Mouse (Mus musculus): ENCODE measurements around the gene Vmn1r234. TPM values are rescaled to one million over a fixed set of nuclear protein-coding genes. Genes with fewer than 3 reads are reported as not detected.
"Not testable (repeated sequence)": the region's sequence is repeated elsewhere in the genome, so short reads cannot be mapped to it uniquely, and the experiment has no call there.

The Vmn1r234 gene
- polyA plus RNA-seq (2015; fragmentation: Nextera tagmentation; extraction: Ambion mirVana) = 0.04 TPM in 1 of 2 replicates, not detected in the other

DNA sequence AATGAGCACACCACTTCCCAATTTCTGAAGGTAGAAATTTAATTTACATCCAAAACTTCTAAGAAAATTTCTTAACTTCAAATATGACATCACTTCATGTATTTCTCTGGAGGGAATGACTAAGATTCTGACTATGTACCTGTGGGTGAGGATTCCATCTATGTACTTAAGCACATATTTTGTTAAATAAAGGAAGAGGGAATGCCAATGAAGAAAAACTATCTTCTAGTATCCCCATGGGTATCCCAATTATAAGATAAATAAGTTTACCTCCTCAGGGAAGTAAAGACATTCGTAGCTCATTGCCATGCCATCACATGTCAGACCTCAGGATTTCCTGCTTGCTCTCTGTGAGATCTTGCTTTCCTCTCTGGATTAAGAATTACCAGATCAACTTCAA is at the start of gene Vmn1r234:
Gene Vmn1r234, plus strand, starts transcription at position 301 of the 400 bp plus-strand sequence.
- TF ChIP-seq EP300 (optimal IDR thresholded peaks at IDR 0.05) (no peak), CTCF (IDR thresholded peaks at IDR 0.05; ENCODE audit: low read depth) (no peak)
- H3K4me2 ChIP-seq (replicated peaks; ENCODE audit: low read depth) = no peak within 1 kb of the TSS
- H3K9me3 ChIP-seq (ENCODE audit: control insufficient read depth, low read length) = no peaks in the 10 kb centered on the region
- no peak within 1 kb of the TSS for H3K27ac ChIP-seq (replicated peaks)
- DNase-seq (ENCODE audit: low spot score) (no peak), ATAC-seq (ENCODE audit: low FRiP score, low TSS enrichment) (no peak)
- no peaks in the 10 kb centered on the region for H3K4me1 ChIP-seq (replicated peaks; ENCODE audit: control insufficient read depth, insufficient read depth)
- H3K27me3 ChIP-seq (ENCODE audit: control insufficient read depth, insufficient read depth, low read length) = no peaks in the 10 kb centered on the region
- no peak within 1 kb of the TSS for H3K4me3 ChIP-seq (ENCODE audit: low read depth, low read length)
- WGBS = 68% methylated on average over 1 of the region's 1 CpGs
- no peak within 1 kb of the TSS for H3K9ac ChIP-seq (ENCODE audit: low read length)
- no peaks in the 10 kb centered on the region for H3K36me3 ChIP-seq (ENCODE audit: control insufficient read depth, insufficient read depth, low read length)

DNA sequence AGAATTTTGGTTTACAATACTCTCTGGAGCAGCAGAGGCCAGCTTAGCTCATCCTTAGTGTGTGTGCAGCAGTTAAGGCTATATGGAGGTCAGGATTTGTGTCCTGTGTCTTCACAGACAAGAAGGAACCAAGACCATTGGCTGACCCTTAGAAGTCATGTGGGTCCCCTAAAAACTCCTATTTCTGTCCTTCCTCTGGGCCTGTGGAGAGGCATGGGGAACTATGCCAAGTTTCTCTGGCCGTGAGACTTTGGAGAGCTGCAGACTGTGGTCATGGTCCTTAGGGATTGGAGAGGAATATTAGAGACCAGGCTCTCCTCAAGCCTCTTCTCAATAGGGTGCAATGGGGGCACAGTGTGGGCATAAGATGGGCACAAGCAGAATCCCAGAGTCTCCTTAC is 14.8 kb upstream of the Vmn1r234 start:
- not testable (repeated sequence) for H3K9me3 ChIP-seq (ENCODE audit: control insufficient read depth, low read length); H3K4me1 ChIP-seq (replicated peaks; ENCODE audit: control insufficient read depth, insufficient read depth); H3K4me2 ChIP-seq (replicated peaks; ENCODE audit: low read depth); H3K4me3 ChIP-seq (ENCODE audit: low read depth, low read length); H3K9ac ChIP-seq (ENCODE audit: low read length); H3K27me3 ChIP-seq (ENCODE audit: control insufficient read depth, insufficient read depth, low read length); DNase-seq (ENCODE audit: low spot score); H3K27ac ChIP-seq (replicated peaks); H3K36me3 ChIP-seq (ENCODE audit: control insufficient read depth, insufficient read depth, low read length); ATAC-seq (ENCODE audit: low FRiP score, low TSS enrichment)
- WGBS = 72% methylated on average over 1 of the region's 1 CpGs

- TF ChIP-seq CTCF (IDR thresholded peaks at IDR 0.05; ENCODE audit: low read depth) (peak; percentile 78), EP300 (optimal IDR thresholded peaks at IDR 0.05) (no peak)
- H3K4me1 ChIP-seq (replicated peaks; ENCODE audit: control insufficient read depth, insufficient read depth) = no peaks in the 10 kb centered on the region
- no peak for ATAC-seq (ENCODE audit: low FRiP score, low TSS enrichment)
- WGBS = 27% methylated on average over 9 of the region's 9 CpGs
- no peak overlapping the region for H3K4me3 ChIP-seq (ENCODE audit: low read depth, low read length)
- peak; percentile 53 for DNase-seq (ENCODE audit: low spot score)
- H3K36me3 ChIP-seq (ENCODE audit: control insufficient read depth, insufficient read depth, low read length) = no peaks in the 10 kb centered on the region
- no peak overlapping the region for H3K9ac ChIP-seq (ENCODE audit: low read length)
- H3K4me2 ChIP-seq (replicated peaks; ENCODE audit: low read depth) = no peak overlapping the region
- H3K27ac ChIP-seq (replicated peaks) = no peak overlapping the region
- H3K27me3 ChIP-seq (ENCODE audit: control insufficient read depth, insufficient read depth, low read length) = no peaks in the 10 kb centered on the region
- H3K9me3 ChIP-seq (ENCODE audit: control insufficient read depth, low read length) = no peaks in the 10 kb centered on the region
These were observed 5.8 kb downstream of the Vmn1r234 start for GRCm38 (mm10) chr17:21231654-21232053.

GRCm38 (mm10) chr17:21256111-21256510 is 30.2 kb downstream of the Vmn1r234 start, which contains the start of gene Vmn1r235:
Vmn1r235 (plus strand) TSS chr17:21256411.
- TF ChIP-seq CTCF (IDR thresholded peaks at IDR 0.05; ENCODE audit: low read depth) (no peak), EP300 (optimal IDR thresholded peaks at IDR 0.05) (no peak)
- H3K9me3 ChIP-seq (ENCODE audit: control insufficient read depth, low read length) = no peaks in the 10 kb centered on the region
- H3K27me3 ChIP-seq (ENCODE audit: control insufficient read depth, insufficient read depth, low read length) = no peaks in the 10 kb centered on the region
- no peak within 1 kb of the TSS for H3K4me2 ChIP-seq (replicated peaks; ENCODE audit: low read depth)
- H3K9ac ChIP-seq (ENCODE audit: low read length) = no peak within 1 kb of the TSS
- H3K27ac ChIP-seq (replicated peaks) = no peak within 1 kb of the TSS
- DNase-seq (ENCODE audit: low spot score) (no peak), ATAC-seq (ENCODE audit: low FRiP score, low TSS enrichment) (no peak)
- no peak within 1 kb of the TSS for H3K4me3 ChIP-seq (ENCODE audit: low read depth, low read length)
- no peaks in the 10 kb centered on the region for H3K36me3 ChIP-seq (ENCODE audit: control insufficient read depth, insufficient read depth, low read length)
- H3K4me1 ChIP-seq (replicated peaks; ENCODE audit: control insufficient read depth, insufficient read depth) = no peaks in the 10 kb centered on the region

GRCm38 (mm10) chr17:21272103-21272502 is 46.2 kb downstream of the Vmn1r234 start:
- ATAC-seq (ENCODE audit: low FRiP score, low TSS enrichment) = peak; percentile 56; the same call in 1 of the 2 replicates

GRCm38 (mm10) chr17:21282642-21283041 is 56.8 kb downstream of the Vmn1r234 start, which contains the start of gene Vmn1r236:
Vmn1r236 (plus strand) TSS chr17:21282942.
- DNase-seq (ENCODE audit: low spot score) (no peak), ATAC-seq (ENCODE audit: low FRiP score, low TSS enrichment) (no peak)
- no peaks in the 10 kb centered on the region for H3K4me1 ChIP-seq (replicated peaks; ENCODE audit: control insufficient read depth, insufficient read depth)
- H3K4me2 ChIP-seq (replicated peaks; ENCODE audit: low read depth) = no peak within 1 kb of the TSS
- 78% methylated on average over 3 of the region's 3 CpGs for WGBS
- H3K27ac ChIP-seq (replicated peaks) = no peak within 1 kb of the TSS
- H3K27me3 ChIP-seq (ENCODE audit: control insufficient read depth, insufficient read depth, low read length) = no peaks in the 10 kb centered on the region
- H3K36me3 ChIP-seq (ENCODE audit: control insufficient read depth, insufficient read depth, low read length) = no peaks in the 10 kb centered on the region
- no peak within 1 kb of the TSS for H3K9ac ChIP-seq (ENCODE audit: low read length)
- no peak within 1 kb of the TSS for H3K4me3 ChIP-seq (ENCODE audit: low read depth, low read length)
- TF ChIP-seq CTCF (IDR thresholded peaks at IDR 0.05; ENCODE audit: low read depth) (no peak), EP300 (optimal IDR thresholded peaks at IDR 0.05) (no peak)
- no peaks in the 10 kb centered on the region for H3K9me3 ChIP-seq (ENCODE audit: control insufficient read depth, low read length)

More at GRCm38 (mm10) chr17:21272103-21272502, 46.2 kb downstream of the Vmn1r234 start:
- Histone ChIP-seq H3K27ac (replicated peaks) (no peak overlapping the region), H3K9me3 (ENCODE audit: control insufficient read depth, low read length) (no peaks in the 10 kb centered on the region), H3K4me3 (ENCODE audit: low read depth, low read length) (no peak overlapping the region), H3K36me3 (ENCODE audit: control insufficient read depth, insufficient read depth, low read length) (no peaks in the 10 kb centered on the region), H3K4me1 (replicated peaks; ENCODE audit: control insufficient read depth, insufficient read depth) (no peaks in the 10 kb centered on the region), H3K4me2 (replicated peaks; ENCODE audit: low read depth) (no peak overlapping the region), H3K9ac (ENCODE audit: low read length) (no peak overlapping the region), H3K27me3 (ENCODE audit: control insufficient read depth, insufficient read depth, low read length) (no peaks in the 10 kb centered on the region)
- DNase-seq (ENCODE audit: low spot score) = no peak
- WGBS = 8% methylated on average over 4 of the region's 4 CpGs
- no peak for TF ChIP-seq EP300 (optimal IDR thresholded peaks at IDR 0.05)
- TF ChIP-seq CTCF (IDR thresholded peaks at IDR 0.05; ENCODE audit: low read depth) = peak; percentile 70
